Mouse (Mus musculus) layer of hippocampus, adult 9-10 months (tissue): ENCODE data around the gene Asf1b.
A peak's percentile ranks its signal among the peaks of the same experiment; 100 is the strongest.
"Not testable (repeated sequence)": the region's sequence is repeated elsewhere in the genome, so short reads cannot be mapped to it uniquely, and the experiment has no call there.

Source experiments
- DNase-seq: peaks from one replicate; pipeline ENCODE4 v3.0.0; 2022; ENCODE audit warnings: low spot score

The Asf1b gene

GRCm38 (mm10) chr8:83996567-83997505 is 41.5 kb downstream of the Asf1b start:
- no peak for DNase-seq

GRCm38 (mm10) chr8:83997511-83998141 is 42.3 kb downstream of the Asf1b start, which contains the start of gene Samd1:
Samd1 (plus strand) TSS chr8:83997672.
- no peak for DNase-seq

GRCm38 (mm10) chr8:83998231-83999056 is 43.1 kb downstream of the Asf1b start:
- DNase-seq = no peak

- DNase-seq = no peak
Measured at GRCm38 (mm10) chr8:83999057-83999705, 43.9 kb downstream of the Asf1b start.

GRCm38 (mm10) chr8:83999825-84000224 is 44.5 kb downstream of the Asf1b start:
- DNase-seq = no peak

- DNase-seq = no peak
Measured at GRCm38 (mm10) chr8:84001281-84002000, 46.1 kb downstream of the Asf1b start, which contains the start of gene 1700067K01Rik. 1700067K01Rik (plus strand) TSS chr8:84001502.

GRCm38 (mm10) chr8:84002957-84003611 is 47.8 kb downstream of the Asf1b start:
- DNase-seq = no peak

- DNase-seq = no peak
Measured at GRCm38 (mm10) chr8:84003612-84004246, 48.4 kb downstream of the Asf1b start.

- DNase-seq = peak; percentile 79
Measured at GRCm38 (mm10) chr8:84004533-84005201, 49.4 kb downstream of the Asf1b start.

- not testable (repeated sequence) for DNase-seq
Measured at GRCm38 (mm10) chr8:84005502-84005901, 50.2 kb downstream of the Asf1b start.

- no peak for DNase-seq
Measured at GRCm38 (mm10) chr8:84008362-84008761, 53.1 kb downstream of the Asf1b start.

- DNase-seq = peak; percentile 67
Measured at GRCm38 (mm10) chr8:84009876-84010275, 54.6 kb downstream of the Asf1b start.

GRCm38 (mm10) chr8:84010625-84011611 is 55.6 kb downstream of the Asf1b start:
- no peak for DNase-seq

- DNase-seq = no peak
Measured at GRCm38 (mm10) chr8:84011705-84012498, 56.6 kb downstream of the Asf1b start, which contains the start of gene 2210011C24Rik. 2210011C24Rik (minus strand) TSS chr8:84012171.

- DNase-seq = no peak
Measured at GRCm38 (mm10) chr8:84012499-84013165, 57.3 kb downstream of the Asf1b start.

GRCm38 (mm10) chr8:84015833-84016232 is 60.5 kb downstream of the Asf1b start:
- DNase-seq = no peak

GRCm38 (mm10) chr8:84019738-84020137 is 64.4 kb downstream of the Asf1b start:
- no peak for DNase-seq
